8 mouse cellular contexts compared by ENCODE assay signal in genomic region chr19:4121097-4121805, GRCm38 (mm10). TPM values are rescaled to one million over a fixed set of nuclear protein-coding genes. Genes with fewer than 3 reads are reported as not detected.
A peak's percentile ranks its signal among the peaks of the same experiment; 100 is the strongest.
DNase-seq lines count a peak whose midpoint lies in the region; ATAC-seq and TF ChIP-seq lines count a peak whose summit lies in the region.

No protein-coding gene starts in this region.

- ATAC-seq in heart, embryonic 15.5 days (replicated peaks; ENCODE audit: insufficient number of reproducible peaks, insufficient read depth, low FRiP score, low read depth): peak; percentile 70
- ATAC-seq in liver, embryonic 14.5 days (ENCODE audit: insufficient read depth): peak; percentile 59
- ATAC-seq in neural tube, embryonic 11.5 days (ENCODE audit: insufficient read depth, low FRiP score, low TSS enrichment): peak; percentile 77
- peak; percentile 81 for ATAC-seq in stomach, postnatal 0 days (ENCODE audit: low FRiP score, low TSS enrichment)

- H3K9me3 ChIP-seq in forebrain, embryonic 10.5 days: no peaks in the 10 kb centered on the region
- no peaks in the 10 kb centered on the region for H3K9me3 ChIP-seq in heart, embryonic 15.5 days (replicated peaks)
- H3K9me3 ChIP-seq in liver, embryonic 14.5 days (ENCODE audit: control insufficient read depth, low read length): no peaks in the 10 kb centered on the region
- H3K9me3 ChIP-seq in neural tube, embryonic 11.5 days (ENCODE audit: control insufficient read depth, low read length): no peaks in the 10 kb centered on the region
- H3K9me3 ChIP-seq in stomach, postnatal 0 days (ENCODE audit: control insufficient read depth, low read length): no peaks in the 10 kb centered on the region

- H3K4me2 ChIP-seq in heart, embryonic 15.5 days: peak overlapping the region; percentile 65
- H3K4me2 ChIP-seq in liver, embryonic 14.5 days (ENCODE audit: low read depth): peak overlapping the region; percentile 80
- H3K4me2 ChIP-seq in neural tube, embryonic 11.5 days (ENCODE audit: low read depth): peak overlapping the region; percentile 38
- peak overlapping the region; percentile 56 for H3K4me2 ChIP-seq in stomach, postnatal 0 days (replicated peaks; ENCODE audit: low read depth)

- 3% methylated on average over 38 of the region's 38 CpGs for WGBS in forebrain, embryonic 10.5 days
- 2% methylated on average over 38 of the region's 38 CpGs for WGBS in heart, embryonic 15.5 days
- 2% methylated on average over 38 of the region's 38 CpGs for WGBS in liver, embryonic 14.5 days (ENCODE audit: insufficient replicate concordance)
- WGBS in neural tube, embryonic 11.5 days: 2% methylated on average over 38 of the region's 38 CpGs
- WGBS in stomach, postnatal 0 days: 3% methylated on average over 38 of the region's 38 CpGs

- peaks cover 23% of the 10 kb centered on the region for H3K4me1 ChIP-seq in forebrain, embryonic 10.5 days
- H3K4me1 ChIP-seq in heart, embryonic 15.5 days (replicated peaks): peaks cover 13% of the 10 kb centered on the region
- peaks cover 36 to 43% of the 10 kb centered on the region in 2 experiments for H3K4me1 ChIP-seq in liver, embryonic 14.5 days (replicated peaks; ENCODE audit: control insufficient read depth in 2 of 2, insufficient read depth in 2 of 2, low read length in 1 of 2)
- H3K4me1 ChIP-seq in neural tube, embryonic 11.5 days (ENCODE audit: control insufficient read depth, insufficient read depth, low read length): 0 out of 2 replicates have a peak, but pooled peaks cover 3% of the 10 kb centered on the region
- peaks cover 7% of the 10 kb centered on the region for H3K4me1 ChIP-seq in stomach, postnatal 0 days (replicated peaks; ENCODE audit: control insufficient read depth, insufficient read depth)

- TF ChIP-seq EP300 in liver, embryonic 14.5 days (IDR thresholded peaks at IDR 0.05; ENCODE audit: low read depth): no peak
- no peak for TF ChIP-seq EP300 in stomach, postnatal 0 days (optimal IDR thresholded peaks at IDR 0.05)

- peak overlapping the region; percentile 57 for H3K4me3 ChIP-seq in forebrain, embryonic 10.5 days
- peak overlapping the region; percentile 57 for H3K4me3 ChIP-seq in heart, embryonic 15.5 days
- H3K4me3 ChIP-seq in liver, embryonic 14.5 days (ENCODE audit: insufficient read depth in 1 of 2, low read depth in 2 of 2, low read length in 2 of 2): peak overlapping the region; percentile 54 to 59
- peak overlapping the region; percentile 32 for H3K4me3 ChIP-seq in neural tube, embryonic 11.5 days (ENCODE audit: low read depth, low read length)
- peak overlapping the region; percentile 32 for H3K4me3 ChIP-seq in stomach, postnatal 0 days (ENCODE audit: low read depth, low read length)

- peak overlapping the region; percentile 55 for H3K9ac ChIP-seq in heart, embryonic 15.5 days
- H3K9ac ChIP-seq in liver, embryonic 14.5 days (replicated peaks): peak overlapping the region; percentile 63
- H3K9ac ChIP-seq in neural tube, embryonic 11.5 days (ENCODE audit: low read length): peak overlapping the region; percentile 51
- H3K9ac ChIP-seq in stomach, postnatal 0 days (ENCODE audit: low read length): peak overlapping the region; percentile 63

- no peak for TF ChIP-seq CTCF in liver, embryonic 14.5 days (IDR thresholded peaks at IDR 0.05; ENCODE audit: low read depth)
- no peak for TF ChIP-seq CTCF in stomach, postnatal 0 days (IDR thresholded peaks at IDR 0.05; ENCODE audit: low read depth)

- peak; percentile 96 to 99 for DNase-seq in CD8-positive naive resting alpha-beta T cell, adult 2 months (ENCODE audit: low read depth in 2 of 2, low spot score in 2 of 2)
- peak; percentile 96 for DNase-seq in c-Kit-positive CD71-negative TER-119-negative erythroid progenitor cells, embryonic 14.5 days (ENCODE audit: low read depth)
- peak; percentile 96 for DNase-seq in forebrain, embryonic 10.5 days (ENCODE audit: extremely low spot score, low spot score)
- peak; percentile 98 to 100 for DNase-seq in kidney, postnatal 25 days
- peak; percentile 95 to 98 (median 97) for DNase-seq in liver, embryonic 14.5 days (ENCODE audit: low read depth in 3 of 3, low spot score in 3 of 3)
- DNase-seq in neural tube, embryonic 11.5 days (ENCODE audit: low spot score): peak; percentile 97
- peak; percentile 98 for DNase-seq in stomach, postnatal 0 days (ENCODE audit: low spot score)

- peak overlapping the region; percentile 91 for H3K27ac ChIP-seq in forebrain, embryonic 10.5 days
- peak overlapping the region; percentile 81 for H3K27ac ChIP-seq in heart, embryonic 15.5 days
- H3K27ac ChIP-seq in liver, embryonic 14.5 days: peak overlapping the region; percentile 64
- peak overlapping the region; percentile 58 for H3K27ac ChIP-seq in neural tube, embryonic 11.5 days (ENCODE audit: low read depth, low read length)
- peak overlapping the region; percentile 81 for H3K27ac ChIP-seq in stomach, postnatal 0 days (replicated peaks)

- peaks cover 7% of the 10 kb centered on the region; the same call in 1 of the 2 replicates for H3K27me3 ChIP-seq in forebrain, embryonic 10.5 days (ENCODE audit: poor library complexity, severe bottlenecking)
- H3K27me3 ChIP-seq in heart, embryonic 15.5 days: no peaks in the 10 kb centered on the region
- H3K27me3 ChIP-seq in liver, embryonic 14.5 days (ENCODE audit: control insufficient read depth, insufficient read depth, low read length): no peaks in the 10 kb centered on the region
- no peaks in the 10 kb centered on the region for H3K27me3 ChIP-seq in neural tube, embryonic 11.5 days (ENCODE audit: control insufficient read depth, insufficient read depth, low read length)
- no peaks in the 10 kb centered on the region for H3K27me3 ChIP-seq in stomach, postnatal 0 days (ENCODE audit: control insufficient read depth, insufficient read depth, low read length)

- peaks cover 21% of the 10 kb centered on the region for H3K36me3 ChIP-seq in forebrain, embryonic 10.5 days (replicated peaks)
- peaks cover 14% of the 10 kb centered on the region; the same call in 1 of the 2 replicates for H3K36me3 ChIP-seq in heart, embryonic 15.5 days
- H3K36me3 ChIP-seq in liver, embryonic 14.5 days (replicated peaks; ENCODE audit: control insufficient read depth, insufficient read depth, low read depth): peaks cover 3% of the 10 kb centered on the region; the same call in 1 of the 2 replicates
- H3K36me3 ChIP-seq in neural tube, embryonic 11.5 days (ENCODE audit: control insufficient read depth, insufficient read depth, low read length): no peaks in the 10 kb centered on the region
- peaks cover 6% of the 10 kb centered on the region; the same call in 1 of the 2 replicates for H3K36me3 ChIP-seq in stomach, postnatal 0 days (ENCODE audit: control insufficient read depth, insufficient read depth, low read length)

RNA-seq across cellular contexts. Expression of gene Aip, which starts 4.4 kb away (rescaled TPM):
- polyA plus RNA-seq in forebrain, embryonic 10.5 days (2016; fragmentation: Nextera tagmentation; extraction: Ambion mirVana): 55.2 and 56.5 TPM in 2 replicates
- polyA plus RNA-seq in heart, embryonic 15.5 days (2015; fragmentation: Nextera tagmentation; extraction: Ambion mirVana): 78.1 and 92.5 TPM in 2 replicates
- 28.8 and 33.2 TPM in 2 replicates for polyA plus RNA-seq in liver, embryonic 14.5 days (2012; rRNA removed)
- polyA plus RNA-seq in liver, embryonic 14.5 days (2014; fragmentation: Nextera tagmentation; extraction: Ambion mirVana): 29.4 TPM in 2 replicates
- polyA plus RNA-seq in neural tube, embryonic 11.5 days (2014; fragmentation: Nextera tagmentation; extraction: Ambion mirVana): 68.4 and 77.6 TPM in 2 replicates
- 47.0 and 48.0 TPM in 2 replicates for polyA plus RNA-seq in stomach, postnatal 0 days (2015; fragmentation: Nextera tagmentation; extraction: Ambion mirVana)

RNA-seq across cellular contexts. Expression of gene Gpr152, which starts 18.3 kb away (rescaled TPM):
- not detected in 2 replicates for polyA plus RNA-seq in forebrain, embryonic 10.5 days (2016; fragmentation: Nextera tagmentation; extraction: Ambion mirVana)
- 0.04 TPM in 1 of 2 replicates, not detected in the other for polyA plus RNA-seq in heart, embryonic 15.5 days (2015; fragmentation: Nextera tagmentation; extraction: Ambion mirVana)
- polyA plus RNA-seq in liver, embryonic 14.5 days (2012; rRNA removed): not detected in 2 replicates
- polyA plus RNA-seq in liver, embryonic 14.5 days (2014; fragmentation: Nextera tagmentation; extraction: Ambion mirVana): not detected in 2 replicates
- not detected in 2 replicates for polyA plus RNA-seq in neural tube, embryonic 11.5 days (2014; fragmentation: Nextera tagmentation; extraction: Ambion mirVana)
- polyA plus RNA-seq in stomach, postnatal 0 days (2015; fragmentation: Nextera tagmentation; extraction: Ambion mirVana): 0.02 TPM in 1 of 2 replicates, not detected in the other

RNA-seq across cellular contexts. Expression of gene Pitpnm1, which starts 21.5 kb away (rescaled TPM):
- polyA plus RNA-seq in forebrain, embryonic 10.5 days (2016; fragmentation: Nextera tagmentation; extraction: Ambion mirVana): 12.1 and 15.8 TPM in 2 replicates
- 17.2 and 26.5 TPM in 2 replicates for polyA plus RNA-seq in heart, embryonic 15.5 days (2015; fragmentation: Nextera tagmentation; extraction: Ambion mirVana)
- 6.1 and 7.1 TPM in 2 replicates for polyA plus RNA-seq in liver, embryonic 14.5 days (2012; rRNA removed)
- 3.4 TPM in 2 replicates for polyA plus RNA-seq in liver, embryonic 14.5 days (2014; fragmentation: Nextera tagmentation; extraction: Ambion mirVana)
- polyA plus RNA-seq in neural tube, embryonic 11.5 days (2014; fragmentation: Nextera tagmentation; extraction: Ambion mirVana): 9.9 and 13.1 TPM in 2 replicates
- 8.3 and 11.2 TPM in 2 replicates for polyA plus RNA-seq in stomach, postnatal 0 days (2015; fragmentation: Nextera tagmentation; extraction: Ambion mirVana)

RNA-seq across cellular contexts. Expression of gene Cabp4, which starts 22.6 kb away (rescaled TPM):
- polyA plus RNA-seq in forebrain, embryonic 10.5 days (2016; fragmentation: Nextera tagmentation; extraction: Ambion mirVana): not detected in 2 replicates
- not detected in 2 replicates for polyA plus RNA-seq in heart, embryonic 15.5 days (2015; fragmentation: Nextera tagmentation; extraction: Ambion mirVana)
- 0.03 and 0.15 TPM in 2 replicates for polyA plus RNA-seq in liver, embryonic 14.5 days (2012; rRNA removed)
- not detected in 2 replicates for polyA plus RNA-seq in liver, embryonic 14.5 days (2014; fragmentation: Nextera tagmentation; extraction: Ambion mirVana)
- polyA plus RNA-seq in neural tube, embryonic 11.5 days (2014; fragmentation: Nextera tagmentation; extraction: Ambion mirVana): 0.11 TPM in 1 of 2 replicates, not detected in the other
- 0.05 TPM in 1 of 2 replicates, not detected in the other for polyA plus RNA-seq in stomach, postnatal 0 days (2015; fragmentation: Nextera tagmentation; extraction: Ambion mirVana)

RNA-seq across cellular contexts. Expression of gene Cdk2ap2, which starts 24.3 kb away (rescaled TPM):
- 85.8 and 86.6 TPM in 2 replicates for polyA plus RNA-seq in forebrain, embryonic 10.5 days (2016; fragmentation: Nextera tagmentation; extraction: Ambion mirVana)
- polyA plus RNA-seq in heart, embryonic 15.5 days (2015; fragmentation: Nextera tagmentation; extraction: Ambion mirVana): 63.6 and 81.7 TPM in 2 replicates
- 52.5 and 64.8 TPM in 2 replicates for polyA plus RNA-seq in liver, embryonic 14.5 days (2012; rRNA removed)
- 99.9 and 101 TPM in 2 replicates for polyA plus RNA-seq in liver, embryonic 14.5 days (2014; fragmentation: Nextera tagmentation; extraction: Ambion mirVana)
- polyA plus RNA-seq in neural tube, embryonic 11.5 days (2014; fragmentation: Nextera tagmentation; extraction: Ambion mirVana): 81.3 and 86.7 TPM in 2 replicates
- 129 and 134 TPM in 2 replicates for polyA plus RNA-seq in stomach, postnatal 0 days (2015; fragmentation: Nextera tagmentation; extraction: Ambion mirVana)

Comparison
In these comparisons a context has a peak if more than half of its experiments do, and no peak if none do; other contexts are left out.
1. Peak in every context shown above with its lines: DNase-seq, ATAC-seq, H3K4me3 ChIP-seq and H3K27ac ChIP-seq.